Mouse (Mus musculus) C2C12 (cell line): ENCODE measurements around the gene Bmi1. TPM values are rescaled to one million over a fixed set of nuclear protein-coding genes. Genes with fewer than 3 reads are reported as not detected.

Experiments
- H3K27me3 ChIP-seq: one replicate; pipeline ENCODE4 v1.6.1; 2011; ENCODE audit not compliant: control insufficient read depth, insufficient read depth, insufficient read length
- H3K36me3 ChIP-seq: one replicate; pipeline ENCODE4 v1.6.1; 2011; ENCODE audit not compliant: control insufficient read depth, insufficient read depth
- H3K4me3 ChIP-seq: one replicate; pipeline ENCODE4 v1.5.1; 2011; ENCODE audit warnings: mild to moderate bottlenecking, control low read depth; ENCODE audit not compliant: poor library complexity, insufficient read depth, severe bottlenecking
- H3K79me2 ChIP-seq: one replicate; pipeline ENCODE4 v1.6.1; 2011; ENCODE audit not compliant: control insufficient read depth, insufficient read depth
- H3K79me3 ChIP-seq: one replicate; pipeline ENCODE4 v1.6.1; 2011; ENCODE audit warnings: low read depth, control low read depth
- H3ac ChIP-seq: one replicate; pipeline ENCODE3; 2011; ENCODE audit warnings: low read depth; ENCODE audit not compliant: control insufficient read depth, insufficient read length
- CEBPB ChIP-seq: IDR thresholded peaks from one replicate; pipeline ENCODE4 v1.6.1; 2011; ENCODE audit warnings: low read depth, mild to moderate bottlenecking, control low read depth, moderate library complexity
- CTCF ChIP-seq: IDR thresholded peaks from one replicate; pipeline ENCODE4 v1.5.1; 2011; ENCODE audit not compliant: control insufficient read depth, insufficient read depth, insufficient read length
- FOSL1 ChIP-seq: IDR thresholded peaks from one replicate; pipeline ENCODE4 v1.8.0; 2011; ENCODE audit warnings: mild to moderate bottlenecking, low read length; ENCODE audit not compliant: poor library complexity, insufficient read depth, severe bottlenecking
- MAX ChIP-seq: IDR thresholded peaks from one replicate; pipeline ENCODE4 v1.6.1; 2011; ENCODE audit warnings: mild to moderate bottlenecking, control low read depth
- MYOD1 ChIP-seq: IDR thresholded peaks from one replicate; pipeline ENCODE4 v1.6.1; 2011; ENCODE audit warnings: low read depth; ENCODE audit not compliant: control insufficient read depth, insufficient read length
- MYOG ChIP-seq: IDR thresholded peaks from one replicate; pipeline ENCODE4 v1.6.1; 2011; ENCODE audit not compliant: control insufficient read depth, insufficient read length; ENCODE audit errors: extremely low read depth
- USF1 ChIP-seq: IDR thresholded peaks from one replicate; pipeline ENCODE4 v1.6.1; 2011; ENCODE audit warnings: low read depth, mild to moderate bottlenecking, control low read depth, moderate library complexity
- polyA plus RNA-seq: library from polyadenylated mRNA; unstranded; fragments of >200 nt; fragmentation: generic; extraction: Trizol; gene quantifications from one replicate; pipeline ENCODE4 v1.2.1, GENCODE M21; 2012; ENCODE audit warnings: missing spikeins

Gene Bmi1
- polyA plus RNA-seq, 1 experiment: 22.3 TPM

DNA sequence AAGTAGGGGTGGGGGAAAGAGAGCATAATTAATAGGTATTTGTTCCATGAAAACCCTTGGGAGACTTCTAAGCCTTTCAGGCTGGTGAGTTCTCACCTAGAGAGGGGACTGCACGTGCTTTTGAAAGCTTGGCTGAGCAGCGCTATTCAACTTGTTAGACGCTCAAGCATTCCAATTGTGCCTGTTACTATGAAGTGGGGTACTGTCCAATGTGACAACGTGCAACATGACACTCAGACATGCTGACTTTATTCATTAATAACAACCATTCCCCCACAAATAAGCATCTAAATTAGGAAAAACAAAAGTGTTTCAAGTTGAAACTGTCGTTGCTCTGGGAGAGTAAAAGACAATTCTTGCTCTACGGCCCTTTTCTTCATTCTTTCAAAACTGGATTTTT, 5.8 kb upstream of the Bmi1 start:
- TF ChIP-seq USF1: no peak
- no peak for TF ChIP-seq MYOG
- TF ChIP-seq CEBPB: no peak
- TF ChIP-seq FOSL1: no peak
- TF ChIP-seq MYOD1: no peak
- TF ChIP-seq MAX: no peak
- no peak for TF ChIP-seq CTCF
- Histone ChIP-seq H3K27me3 (no peaks in the 10 kb centered on the region), H3K79me3 (peaks cover 12% of the 10 kb centered on the region), H3ac (no peak overlapping the region), H3K4me3 (no peak overlapping the region), H3K79me2 (peaks cover 23% of the 10 kb centered on the region), H3K36me3 (peaks cover 6% of the 10 kb centered on the region)

GRCm38 (mm10) chr2:18672133-18672765, 4.6 kb upstream of the Bmi1 start, which contains the start of gene Commd3:
Commd3 (plus strand) TSS chr2:18672384.
- Histone ChIP-seq H3K79me2 (peaks cover 23% of the 10 kb centered on the region), H3ac (peak within 1 kb of the TSS; percentile 93), H3K36me3 (peaks cover 7% of the 10 kb centered on the region), H3K4me3 (peak within 1 kb of the TSS; percentile 76), H3K27me3 (no peaks in the 10 kb centered on the region), H3K79me3 (peaks cover 12% of the 10 kb centered on the region)
- TF ChIP-seq MYOD1: no peak
- TF ChIP-seq FOSL1: no peak
- TF ChIP-seq MYOG: no peak
- no peak for TF ChIP-seq CTCF
- peak; percentile 92 for TF ChIP-seq USF1
- TF ChIP-seq CEBPB: no peak
- peak; percentile 79 for TF ChIP-seq MAX

DNA sequence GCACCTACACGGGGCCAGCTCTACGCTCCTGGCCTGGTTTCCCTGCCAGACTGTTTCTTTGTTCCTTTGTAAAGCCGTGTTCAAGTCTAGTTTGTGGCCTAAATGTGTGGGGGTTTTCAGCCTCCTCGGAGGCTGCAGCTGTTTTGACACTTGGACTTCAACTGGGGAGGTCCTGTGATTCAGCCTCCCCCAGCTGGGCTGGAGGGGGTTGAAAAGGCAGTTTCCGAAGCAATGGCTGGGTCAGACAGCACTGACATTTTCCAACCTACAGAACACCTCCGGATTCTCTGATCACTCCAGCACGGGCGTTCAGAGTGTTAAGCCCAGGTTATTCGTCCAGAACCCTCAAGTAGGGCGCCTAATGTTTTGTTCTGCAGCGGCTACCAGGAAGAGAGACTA, 4.1 kb upstream of the Bmi1 start:
- H3K79me2 ChIP-seq: peaks cover 26% of the 10 kb centered on the region
- peaks cover 7% of the 10 kb centered on the region for H3K36me3 ChIP-seq
- peak overlapping the region; percentile 93 for H3ac ChIP-seq
- TF ChIP-seq FOSL1: no peak
- TF ChIP-seq USF1: no peak
- no peak for TF ChIP-seq CTCF
- TF ChIP-seq MYOG: no peak
- TF ChIP-seq MYOD1: no peak
- TF ChIP-seq MAX: no peak
- no peak for TF ChIP-seq CEBPB
- peak overlapping the region; percentile 76 for H3K4me3 ChIP-seq
- no peaks in the 10 kb centered on the region for H3K27me3 ChIP-seq
- H3K79me3 ChIP-seq: peaks cover 14% of the 10 kb centered on the region

DNA sequence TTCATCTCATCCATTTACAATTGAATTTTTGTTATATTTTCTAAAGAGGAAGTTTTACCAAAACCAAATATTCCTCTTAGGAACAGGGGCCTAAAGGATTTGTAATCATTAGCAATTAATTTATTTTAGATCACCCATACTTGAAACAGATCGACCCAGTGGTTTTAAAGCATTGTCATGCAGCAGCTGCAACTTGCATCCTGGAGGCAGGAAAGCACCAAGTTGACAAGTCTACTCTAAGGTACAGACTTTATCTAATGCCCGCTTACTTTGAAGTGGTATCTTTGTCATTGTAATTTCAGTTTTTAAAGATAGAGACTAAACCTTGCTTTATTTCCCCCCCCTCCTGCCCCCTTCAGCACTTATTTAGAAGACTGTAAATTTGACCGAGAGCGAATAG, 3.1 kb upstream of the Bmi1 start:
- Histone ChIP-seq H3K79me3 (peaks cover 23% of the 10 kb centered on the region), H3K27me3 (no peaks in the 10 kb centered on the region), H3K79me2 (peaks cover 37% of the 10 kb centered on the region), H3K36me3 (peaks cover 7% of the 10 kb centered on the region), H3ac (no peak overlapping the region), H3K4me3 (no peak overlapping the region)
- TF ChIP-seq FOSL1 (no peak), USF1 (no peak), MYOG (no peak), MYOD1 (no peak), MAX (no peak), CEBPB (no peak), CTCF (no peak)

GRCm38 (mm10) chr2:18674193-18674902, 2.5 kb upstream of the Bmi1 start:
- Histone ChIP-seq H3K79me2 (peaks cover 42% of the 10 kb centered on the region), H3K4me3 (no peak overlapping the region), H3K36me3 (peaks cover 7% of the 10 kb centered on the region), H3K79me3 (peaks cover 28% of the 10 kb centered on the region), H3K27me3 (no peaks in the 10 kb centered on the region), H3ac (no peak overlapping the region)
- TF ChIP-seq USF1 (no peak), CTCF (no peak), MYOG (no peak), MAX (no peak), CEBPB (no peak), FOSL1 (no peak), MYOD1 (no peak)
